Mouse (Mus musculus): ENCODE measurements around the gene Cib1. TPM values are rescaled to one million over a fixed set of nuclear protein-coding genes. Genes with fewer than 3 reads are reported as not detected.

Cib1 gene
- polyA plus RNA-seq, 1 experiment from 2014 or later: 67.4 TPM

DNA sequence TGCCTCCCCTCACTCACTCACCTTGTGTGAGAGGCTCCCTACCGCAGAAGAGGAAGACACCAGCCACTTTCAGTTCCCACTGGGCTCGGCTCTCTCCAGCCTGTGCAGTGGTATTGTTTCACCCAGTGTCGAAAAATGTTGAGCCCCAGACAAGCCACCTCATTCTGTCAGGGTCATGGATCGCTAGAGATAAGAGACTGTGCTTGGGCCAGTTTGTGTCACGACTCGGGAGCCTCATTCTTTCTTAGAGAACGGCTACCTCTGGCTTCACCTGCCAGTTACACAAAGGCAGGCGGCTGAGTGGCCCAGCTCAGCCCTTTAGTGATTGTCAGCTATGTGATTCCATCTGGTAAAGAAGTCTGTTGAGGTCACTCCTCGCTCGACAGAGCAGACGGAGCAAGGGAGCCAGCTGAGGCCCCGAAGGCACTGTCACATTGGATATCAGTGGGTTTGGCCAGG lies 28.9 kb downstream of the Cib1 start:
- Histone ChIP-seq H3K36me3 (ENCODE audit: insufficient read depth) (0 out of 2 replicates have a peak, but pooled peaks cover 4% of the 10 kb centered on the region), H3K27ac (ENCODE audit: low read depth) (no peak overlapping the region), H3K27me3 (ENCODE audit: insufficient read depth, low read length) (no peaks in the 10 kb centered on the region), H3K4me2 (no peak overlapping the region), H3K9me3 (ENCODE audit: low read depth, low read length) (no peaks in the 10 kb centered on the region), H3K9ac (no peak overlapping the region), H3K4me1 (ENCODE audit: insufficient read depth) (peaks cover 19% of the 10 kb centered on the region), H3K4me3 (ENCODE audit: low read depth, low read length) (no peak overlapping the region)
- DNase-seq: no peak
- WGBS: 47% methylated on average over 12 of the region's 12 CpGs
- ATAC-seq (ENCODE audit: insufficient read depth): no peak
- no peak for TF ChIP-seq CTCF (IDR thresholded peaks at IDR 0.05; ENCODE audit: low read depth)

DNA sequence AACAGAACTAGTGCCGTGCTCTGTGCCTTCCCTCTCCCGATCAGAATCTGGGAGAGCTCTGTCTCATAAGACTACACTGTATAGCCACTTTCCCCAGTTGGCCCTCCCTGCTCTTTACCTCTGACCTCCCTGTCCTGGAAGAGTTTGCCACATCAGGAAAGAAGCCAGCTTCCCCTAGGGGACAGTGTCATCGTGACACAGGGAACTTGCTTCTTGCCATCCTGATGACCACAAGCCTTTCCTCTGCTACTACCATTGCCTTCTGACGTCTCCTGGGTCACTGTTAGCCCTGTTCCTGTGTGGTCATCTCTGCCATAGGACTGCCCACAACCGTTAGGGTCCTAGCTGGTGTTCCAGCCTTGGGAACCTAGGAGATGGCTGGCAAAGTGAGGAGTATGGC lies 29.7 kb downstream of the Cib1 start:
- no peak overlapping the region for H3K4me2 ChIP-seq
- ATAC-seq (ENCODE audit: insufficient read depth): no peak
- WGBS: 85% methylated on average over 5 of the region's 5 CpGs
- no peak overlapping the region for H3K27ac ChIP-seq (ENCODE audit: low read depth)
- no peaks in the 10 kb centered on the region for H3K9me3 ChIP-seq (ENCODE audit: low read depth, low read length)
- H3K9ac ChIP-seq: no peak overlapping the region
- no peak overlapping the region for H3K4me3 ChIP-seq (ENCODE audit: low read depth, low read length)
- 0 out of 2 replicates have a peak, but pooled peaks cover 4% of the 10 kb centered on the region for H3K36me3 ChIP-seq (ENCODE audit: insufficient read depth)
- no peak for TF ChIP-seq CTCF (IDR thresholded peaks at IDR 0.05; ENCODE audit: low read depth)
- H3K27me3 ChIP-seq (ENCODE audit: insufficient read depth, low read length): no peaks in the 10 kb centered on the region
- peaks cover 13% of the 10 kb centered on the region for H3K4me1 ChIP-seq (ENCODE audit: insufficient read depth)
- DNase-seq: no peak

DNA sequence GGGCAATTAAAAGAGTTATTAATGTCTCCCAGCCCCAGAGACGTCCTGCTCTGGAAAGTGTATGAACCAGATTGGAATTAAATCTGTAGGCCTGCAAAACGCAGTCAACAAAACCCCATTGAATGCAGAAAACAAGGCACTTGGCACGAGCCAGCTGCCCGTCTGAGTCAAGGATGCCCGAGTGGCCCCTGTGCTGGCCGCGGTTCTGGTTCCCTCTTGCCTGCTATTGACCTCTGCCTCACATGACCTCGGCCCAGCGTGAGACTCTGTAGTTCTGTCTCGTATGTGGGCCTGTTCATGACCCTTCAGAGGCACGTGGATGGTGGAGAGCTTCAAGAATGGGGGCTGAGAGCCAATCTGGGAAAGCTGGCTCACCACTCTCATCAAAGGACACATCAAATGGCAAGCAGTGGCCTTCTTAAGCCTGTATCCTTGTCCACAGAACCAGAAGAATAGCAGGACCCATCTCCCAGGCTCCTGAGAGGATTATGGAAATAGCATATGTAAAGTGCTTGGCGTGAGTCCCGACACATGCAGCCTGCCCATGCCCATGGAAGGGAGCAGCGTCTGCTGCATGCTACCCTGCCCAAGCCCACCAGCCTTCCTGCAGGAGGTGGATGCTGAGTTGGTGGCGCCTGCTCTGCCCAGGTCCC lies 30.6 kb downstream of the Cib1 start:
- no peak overlapping the region for H3K27ac ChIP-seq (ENCODE audit: low read depth)
- H3K4me3 ChIP-seq (ENCODE audit: low read depth, low read length): no peak overlapping the region
- H3K27me3 ChIP-seq (ENCODE audit: insufficient read depth, low read length): no peaks in the 10 kb centered on the region
- H3K36me3 ChIP-seq (ENCODE audit: insufficient read depth): 0 out of 2 replicates have a peak, but pooled peaks cover 4% of the 10 kb centered on the region
- H3K4me1 ChIP-seq (ENCODE audit: insufficient read depth): peaks cover 8% of the 10 kb centered on the region
- TF ChIP-seq CTCF (IDR thresholded peaks at IDR 0.05; ENCODE audit: low read depth): no peak
- DNase-seq (no peak), ATAC-seq (ENCODE audit: insufficient read depth) (no peak)
- H3K4me2 ChIP-seq: no peak overlapping the region
- WGBS: 80% methylated on average over 15 of the region's 15 CpGs
- H3K9ac ChIP-seq: no peak overlapping the region
- no peaks in the 10 kb centered on the region for H3K9me3 ChIP-seq (ENCODE audit: low read depth, low read length)

DNA sequence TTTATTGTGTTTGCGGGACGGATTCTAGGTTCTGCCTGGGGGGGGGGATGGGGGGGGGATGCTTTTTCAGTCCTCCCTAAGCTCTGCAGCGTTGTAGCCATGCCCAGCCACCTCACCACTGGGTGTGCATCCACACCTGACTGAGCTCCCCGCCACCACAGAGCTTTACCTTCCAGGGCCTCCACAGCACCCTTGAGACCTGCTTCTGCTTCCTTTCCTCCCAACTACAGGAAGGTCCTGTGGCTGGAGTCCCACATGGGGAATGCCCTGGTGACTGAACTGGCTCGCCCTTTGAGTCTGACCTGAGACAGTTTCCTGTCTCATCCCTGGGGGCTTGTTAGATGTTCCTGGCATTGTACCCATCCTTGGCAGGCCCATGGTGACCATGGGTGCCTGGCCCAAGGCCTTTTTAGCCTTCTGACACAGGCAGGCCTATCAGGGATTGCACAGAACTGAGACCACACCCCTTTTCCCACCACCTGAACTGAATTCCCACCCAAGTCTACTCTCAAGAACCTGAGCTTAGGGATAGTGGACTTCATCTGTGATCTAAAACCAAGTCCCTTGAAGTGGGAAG lies 31.6 kb downstream of the Cib1 start:
- 89% methylated on average over 5 of the region's 5 CpGs for WGBS
- no peak for TF ChIP-seq CTCF (IDR thresholded peaks at IDR 0.05; ENCODE audit: low read depth)
- Histone ChIP-seq H3K9ac (no peak overlapping the region), H3K27ac (ENCODE audit: low read depth) (no peak overlapping the region), H3K4me1 (ENCODE audit: insufficient read depth) (peaks cover 8% of the 10 kb centered on the region), H3K36me3 (ENCODE audit: insufficient read depth) (0 out of 2 replicates have a peak, but pooled peaks cover 4% of the 10 kb centered on the region), H3K4me3 (ENCODE audit: low read depth, low read length) (no peak overlapping the region), H3K9me3 (ENCODE audit: low read depth, low read length) (no peaks in the 10 kb centered on the region), H3K4me2 (no peak overlapping the region), H3K27me3 (ENCODE audit: insufficient read depth, low read length) (no peaks in the 10 kb centered on the region)
- ATAC-seq (ENCODE audit: insufficient read depth) (no peak), DNase-seq (no peak)

DNA sequence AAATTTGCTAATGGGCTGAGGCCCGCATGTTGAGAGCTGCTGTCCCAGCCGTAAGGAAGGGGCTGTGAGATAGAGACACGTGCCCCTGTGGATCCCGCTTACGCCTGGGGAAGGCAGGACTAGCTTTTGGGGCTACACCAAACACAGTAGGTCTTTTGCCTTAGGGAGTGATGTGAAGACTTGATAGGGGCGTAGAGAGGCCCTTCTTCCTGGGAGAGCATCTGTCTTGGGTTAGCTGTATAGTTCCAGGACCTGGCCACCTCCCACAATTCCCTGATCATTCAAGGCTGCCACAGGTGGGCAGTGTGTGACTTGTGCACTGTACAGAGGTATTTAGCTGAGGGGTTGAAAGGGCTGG lies 32.0 kb downstream of the Cib1 start:
- peaks cover 8% of the 10 kb centered on the region for H3K4me1 ChIP-seq (ENCODE audit: insufficient read depth)
- H3K9me3 ChIP-seq (ENCODE audit: low read depth, low read length): no peaks in the 10 kb centered on the region
- WGBS: 79% methylated on average over 6 of the region's 6 CpGs
- H3K4me3 ChIP-seq (ENCODE audit: low read depth, low read length): no peak overlapping the region
- no peak for ATAC-seq (ENCODE audit: insufficient read depth)
- H3K36me3 ChIP-seq (ENCODE audit: insufficient read depth): 0 out of 2 replicates have a peak, but pooled peaks cover 4% of the 10 kb centered on the region
- no peaks in the 10 kb centered on the region for H3K27me3 ChIP-seq (ENCODE audit: insufficient read depth, low read length)
- no peak overlapping the region for H3K27ac ChIP-seq (ENCODE audit: low read depth)
- peak overlapping the region; percentile 95; the same call in 1 of the 2 replicates for H3K4me2 ChIP-seq
- TF ChIP-seq CTCF (IDR thresholded peaks at IDR 0.05; ENCODE audit: low read depth): no peak
- no peak for DNase-seq
- no peak overlapping the region for H3K9ac ChIP-seq

DNA sequence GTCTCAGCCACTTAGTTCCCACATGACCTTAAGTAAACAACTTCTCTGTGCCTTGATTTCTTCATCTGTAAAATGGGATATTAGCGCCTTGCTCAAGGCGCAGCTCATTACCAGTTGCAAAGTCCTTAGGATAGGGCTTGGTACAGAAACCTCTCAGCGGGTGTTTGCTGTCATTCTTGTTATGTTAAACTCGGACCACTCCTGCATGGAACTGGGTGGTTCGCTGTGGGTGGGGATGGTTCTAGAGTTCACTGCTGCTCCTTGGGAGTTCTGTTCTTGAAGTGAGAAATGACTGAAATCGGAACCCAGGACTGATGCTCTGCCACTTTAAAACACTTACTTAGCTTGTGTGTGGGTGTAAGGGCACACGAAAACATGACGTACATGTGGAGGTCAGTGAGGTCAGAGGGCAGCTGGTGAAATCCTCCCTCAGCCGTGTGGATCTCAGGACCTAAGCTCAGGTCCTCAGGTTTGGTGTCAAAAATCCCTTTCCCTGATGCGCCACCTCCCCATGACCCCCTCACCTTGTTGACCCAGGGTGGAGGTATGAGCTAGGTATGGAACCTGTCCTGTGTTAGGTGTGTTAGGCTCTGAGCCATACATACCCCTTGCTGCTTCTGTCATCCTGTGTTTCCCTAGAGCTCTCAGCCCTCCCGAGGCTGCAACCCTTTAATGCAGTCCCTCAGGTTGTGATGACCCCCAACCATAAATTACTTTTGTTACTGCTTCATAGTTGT lies 32.6 kb downstream of the Cib1 start:
- DNase-seq (no peak), ATAC-seq (ENCODE audit: insufficient read depth) (no peak)
- Histone ChIP-seq H3K9me3 (ENCODE audit: low read depth, low read length) (no peaks in the 10 kb centered on the region), H3K4me1 (ENCODE audit: insufficient read depth) (peaks cover 8% of the 10 kb centered on the region), H3K4me2 (peak overlapping the region; percentile 95), H3K4me3 (ENCODE audit: low read depth, low read length) (peak overlapping the region; percentile 68; the same call in 1 of the 2 replicates), H3K36me3 (ENCODE audit: insufficient read depth) (0 out of 2 replicates have a peak, but pooled peaks cover 4% of the 10 kb centered on the region), H3K27ac (ENCODE audit: low read depth) (no peak overlapping the region), H3K9ac (no peak overlapping the region), H3K27me3 (ENCODE audit: insufficient read depth, low read length) (no peaks in the 10 kb centered on the region)
- TF ChIP-seq CTCF (IDR thresholded peaks at IDR 0.05; ENCODE audit: low read depth): no peak
- WGBS: 73% methylated on average over 11 of the region's 11 CpGs

DNA sequence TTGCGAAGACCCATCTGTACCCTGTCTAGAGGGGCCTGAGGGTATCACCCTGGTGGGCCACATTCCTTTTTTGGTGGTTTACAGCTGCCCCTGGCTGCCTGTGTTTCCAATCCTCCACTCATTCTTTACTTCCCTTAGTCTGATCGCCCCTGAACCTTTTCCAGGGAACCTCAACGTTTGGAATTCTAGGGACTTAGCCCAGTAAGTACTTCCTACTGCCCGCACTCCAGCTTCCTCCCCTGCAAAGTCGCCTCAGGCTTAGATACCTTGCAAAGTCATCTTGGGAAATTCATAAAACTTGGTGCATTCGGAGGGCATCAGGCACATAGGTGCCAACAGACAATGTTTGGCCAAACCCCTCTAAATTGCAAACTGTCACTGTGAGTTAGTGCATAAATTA lies 33.3 kb downstream of the Cib1 start:
- peak overlapping the region; percentile 74 for H3K9ac ChIP-seq
- H3K4me1 ChIP-seq (ENCODE audit: insufficient read depth): peaks cover 11% of the 10 kb centered on the region
- H3K4me2 ChIP-seq: peak overlapping the region; percentile 95
- 0 out of 2 replicates have a peak, but pooled peaks cover 4% of the 10 kb centered on the region for H3K36me3 ChIP-seq (ENCODE audit: insufficient read depth)
- no peak for ATAC-seq (ENCODE audit: insufficient read depth)
- 24% methylated on average over 6 of the region's 6 CpGs for WGBS
- no peaks in the 10 kb centered on the region for H3K9me3 ChIP-seq (ENCODE audit: low read depth, low read length)
- no peaks in the 10 kb centered on the region for H3K27me3 ChIP-seq (ENCODE audit: insufficient read depth, low read length)
- no peak for DNase-seq
- no peak for TF ChIP-seq CTCF (IDR thresholded peaks at IDR 0.05; ENCODE audit: low read depth)
- peak overlapping the region; percentile 93 for H3K27ac ChIP-seq (ENCODE audit: low read depth)
- peak overlapping the region; percentile 68 for H3K4me3 ChIP-seq (ENCODE audit: low read depth, low read length)
